Mouse (Mus musculus) myocyte (in vitro differentiated cells): ENCODE data around the gene Stox2.

ENCODE experiments used
- E2F4 ChIP-seq: IDR thresholded peaks from one replicate; pipeline ENCODE4 v1.6.1; 2011; ENCODE audit warnings: mild to moderate bottlenecking, control low read depth, moderate library complexity; ENCODE audit not compliant: insufficient read depth
- MAX ChIP-seq: IDR thresholded peaks from one replicate; pipeline ENCODE4 v1.6.1; 2011; ENCODE audit warnings: low read depth, mild to moderate bottlenecking, control low read depth
- MYOG ChIP-seq, 3 experiments: IDR thresholded peaks; one replicate each; pipeline ENCODE4 v1.6.1; 2011; ENCODE audit warnings: control low read depth in 2 of 3, low read depth in 2 of 3, mild to moderate bottlenecking in 2 of 3; ENCODE audit not compliant: insufficient read length in 2 of 3, control insufficient read depth in 1 of 3, insufficient read depth in 1 of 3
- POLR2A ChIP-seq: IDR thresholded peaks from one replicate; pipeline ENCODE4 v1.6.1; 2011; ENCODE audit warnings: low read depth, mild to moderate bottlenecking, control low read depth, moderate library complexity; ENCODE audit not compliant: insufficient read length
- POLR2AphosphoS2 ChIP-seq: IDR thresholded peaks from one replicate; pipeline ENCODE4 v1.6.1; 2011; ENCODE audit warnings: low read depth, control low read depth; ENCODE audit not compliant: insufficient read length
- REST ChIP-seq: IDR thresholded peaks from one replicate; pipeline ENCODE4 v1.6.1; 2011; ENCODE audit warnings: mild to moderate bottlenecking, control low read depth, moderate library complexity; ENCODE audit not compliant: insufficient read depth, insufficient read length
- SRF ChIP-seq: IDR thresholded peaks from one replicate; pipeline ENCODE4 v1.6.1; 2011; ENCODE audit warnings: low read depth; ENCODE audit not compliant: control insufficient read depth, insufficient read length
- TCF12 ChIP-seq: IDR thresholded peaks from one replicate; pipeline ENCODE4 v1.6.1; 2011; ENCODE audit warnings: mild to moderate bottlenecking, control low read depth; ENCODE audit not compliant: poor library complexity, insufficient read depth, severe bottlenecking
- TCF3 ChIP-seq: IDR thresholded peaks from one replicate; pipeline ENCODE4 v1.6.1; 2011; ENCODE audit warnings: low read depth, control low read depth; ENCODE audit not compliant: insufficient read length
- USF1 ChIP-seq: IDR thresholded peaks from one replicate; pipeline ENCODE4 v1.6.1; 2011; ENCODE audit warnings: low read depth, mild to moderate bottlenecking, control low read depth, moderate library complexity

GRCm38 (mm10) chr8:47321282-47321681, 124.9 kb downstream of the Stox2 start:
- TF ChIP-seq POLR2AphosphoS2 (no peak), MYOG (IDR thresholded peaks at IDR 0.05; ENCODE audit: control insufficient read depth in 1 of 3, insufficient read depth in 1 of 3, insufficient read length in 2 of 3, low read depth in 2 of 3) (peak in 1 of 3 experiments; percentile 7), TCF12 (no peak), USF1 (no peak), POLR2A (no peak), MAX (no peak), E2F4 (no peak), SRF (no peak), TCF3 (no peak), REST (no peak)
